Mouse (Mus musculus): ENCODE measurements at regions not wholly inside any gene's neighbourhood (a gene's known extent, or its start where the extent isn't known, plus 50 kb on each side); places are given as distances from the start of the nearest gene placed in this dataset.

DNA sequence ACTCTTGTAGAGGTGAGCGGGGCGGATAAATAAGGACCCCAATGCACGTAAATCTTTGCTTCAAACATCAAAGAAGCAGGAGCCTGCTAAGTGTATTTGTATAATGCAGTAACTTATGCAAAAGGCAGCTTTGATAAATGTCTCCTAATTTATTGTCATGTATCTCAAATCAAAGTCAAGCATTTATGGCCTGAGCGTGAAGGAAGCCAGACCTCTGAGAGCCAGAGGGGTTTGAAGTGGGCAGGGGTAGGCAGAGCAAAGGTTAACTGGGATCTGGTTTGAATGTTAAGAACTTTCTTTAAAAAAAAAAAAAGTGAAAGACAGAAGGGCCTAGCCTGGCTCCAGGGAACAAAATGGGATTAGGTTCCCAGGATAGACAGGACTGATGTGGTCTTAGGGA is 151.1 kb upstream of the Irx3 start:
- DNase-seq (ENCODE audit: low spot score in 2 of 2), result no peak

DNA sequence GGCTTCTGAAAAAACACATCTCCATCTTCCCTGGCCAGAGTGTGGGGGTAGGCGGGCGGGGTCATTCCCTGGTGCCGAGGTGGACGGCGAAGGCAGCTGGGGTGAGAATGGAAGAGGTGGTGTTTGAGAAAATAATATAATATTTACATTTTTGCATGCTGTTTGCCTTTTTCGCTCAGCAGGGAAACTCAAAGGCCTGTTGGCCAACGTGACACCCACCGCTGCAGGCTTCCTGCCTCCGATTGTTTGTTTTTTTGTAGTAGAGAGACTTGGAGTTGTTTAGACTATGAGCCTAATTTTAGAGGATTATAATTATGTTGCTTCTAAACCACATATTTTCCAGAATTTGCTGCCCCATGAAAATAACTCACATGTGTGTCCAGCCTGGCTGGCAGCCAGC is 147.2 kb upstream of the Irx3 start:
- no peak for DNase-seq (ENCODE audit: low spot score in 2 of 2)

DNA sequence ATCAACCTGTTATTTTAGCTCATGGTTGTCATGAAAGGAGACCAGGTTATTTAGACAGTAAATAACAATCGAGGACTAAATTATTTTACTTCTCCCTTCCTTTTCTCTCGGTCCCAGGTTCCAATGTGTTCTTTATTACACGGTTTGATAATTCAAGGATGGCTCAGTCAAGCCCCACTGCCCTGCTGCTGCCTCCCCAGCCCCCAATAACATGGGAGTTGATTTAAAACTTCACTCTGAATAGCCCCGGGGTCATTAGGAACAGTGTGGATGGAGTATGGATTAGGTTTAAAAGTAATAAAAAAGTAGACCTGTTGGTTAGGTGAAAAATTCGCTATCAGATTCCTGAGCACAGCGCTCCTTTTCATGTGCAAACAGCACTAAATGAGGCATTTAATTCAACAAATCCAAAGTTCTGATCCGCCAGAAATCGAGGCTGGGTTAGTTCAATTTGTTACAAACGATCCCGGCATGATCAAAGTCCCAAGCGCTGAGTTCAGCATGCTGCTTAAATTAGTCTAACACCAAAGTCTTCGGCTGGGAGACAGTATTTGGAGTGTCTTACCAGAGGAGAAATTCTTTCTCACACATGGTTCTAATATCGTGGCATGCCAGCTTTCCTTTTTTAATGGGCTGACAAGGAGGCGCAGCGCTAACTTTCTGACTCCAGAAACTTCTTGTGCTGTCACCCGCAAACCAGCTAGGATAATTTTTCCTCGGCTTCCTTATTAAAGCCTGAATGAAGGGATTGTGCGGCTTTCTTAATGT is 146.5 kb upstream of the Irx3 start:
- no peak for DNase-seq (ENCODE audit: low spot score in 2 of 2)

DNA sequence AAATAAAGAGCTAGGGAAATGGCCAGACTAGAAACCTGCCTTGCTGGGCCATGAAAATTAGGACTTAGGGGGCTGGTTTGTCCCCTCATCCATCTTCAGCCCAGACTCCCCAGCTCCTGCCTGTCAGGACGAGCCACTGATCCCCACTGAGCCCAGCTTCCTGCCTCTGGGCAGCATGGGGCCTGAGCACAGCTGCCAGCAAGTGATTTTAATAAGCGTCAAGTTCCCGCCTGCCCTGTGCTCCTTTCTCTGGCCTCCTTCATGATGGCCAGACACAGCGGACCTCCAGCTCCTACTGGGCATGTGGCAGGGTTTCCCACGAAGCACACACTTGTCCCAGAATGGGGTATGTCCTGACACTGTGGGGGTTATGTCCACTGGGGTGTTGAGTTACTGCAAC is 139.1 kb upstream of the Irx3 start:
- DNase-seq (ENCODE audit: low spot score in 2 of 2), result no peak

DNA sequence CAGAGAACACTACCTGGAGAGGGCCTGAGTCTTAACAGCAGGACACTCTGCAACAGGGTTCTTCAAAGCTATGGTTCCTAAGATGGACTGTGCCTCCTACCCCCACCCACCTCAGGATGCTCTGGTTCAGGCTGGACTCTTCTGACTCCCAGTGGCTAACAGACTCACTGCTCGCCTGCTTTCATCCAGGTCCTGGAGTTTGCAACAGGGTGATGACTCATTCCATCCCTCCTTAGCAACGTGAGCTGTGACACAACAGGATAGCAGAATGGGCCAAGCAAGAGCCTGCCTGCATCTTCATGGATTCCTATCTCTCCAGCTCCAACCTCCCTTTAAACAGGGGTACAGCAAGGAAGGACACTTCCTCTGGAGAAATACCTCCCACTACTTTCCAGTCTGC is 135.4 kb upstream of the Irx3 start:
- DNase-seq (ENCODE audit: low spot score in 2 of 2), result no peak

DNA sequence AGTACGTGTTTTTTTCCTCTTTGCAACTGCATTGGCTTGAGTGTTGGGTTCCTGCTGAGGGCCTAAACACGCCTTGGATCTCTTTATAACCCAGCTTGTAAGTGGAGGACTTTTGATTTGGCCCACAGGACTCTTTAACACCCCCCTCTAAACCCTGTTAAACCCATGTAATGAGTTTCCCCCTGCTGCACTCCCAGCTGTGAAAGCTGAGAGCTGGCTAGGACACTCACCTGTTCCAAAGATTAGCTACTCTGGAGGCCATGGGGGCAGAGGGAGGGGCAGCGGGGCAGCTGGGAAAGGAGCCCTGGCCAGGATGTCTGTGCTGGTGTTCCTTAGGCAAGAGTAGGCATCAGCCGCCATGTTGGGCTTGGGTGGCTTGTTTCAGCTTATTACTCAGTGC is 128.7 kb upstream of the Irx3 start:
- DNase-seq (ENCODE audit: low spot score in 2 of 2), result no peak

DNA sequence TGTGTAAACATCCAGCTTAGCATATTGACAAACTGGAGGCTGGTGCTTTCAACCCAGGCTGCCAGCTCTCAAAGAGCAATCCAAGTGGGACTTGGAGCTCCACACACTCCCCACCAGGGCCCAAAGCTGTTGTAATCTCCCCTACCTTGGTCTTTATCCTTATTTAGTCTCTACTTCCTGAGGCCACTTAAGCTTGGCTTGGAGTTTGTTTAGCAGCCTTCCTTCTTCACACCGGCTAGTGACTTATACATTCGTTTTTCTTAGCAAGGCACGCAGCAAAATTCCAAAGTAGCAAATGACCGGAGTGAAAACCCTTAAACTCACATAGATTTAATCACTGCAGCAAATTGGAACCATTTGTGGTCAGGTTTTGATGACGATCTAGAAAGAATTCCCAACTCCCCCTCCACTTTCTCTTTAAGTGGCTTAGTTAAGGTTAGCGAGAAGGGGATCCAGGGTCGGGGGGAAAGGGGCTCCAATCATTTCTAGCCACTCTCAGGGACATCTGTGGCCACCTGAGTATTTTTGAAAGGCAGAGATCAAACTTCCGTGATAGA is 124.2 kb upstream of the Irx3 start:
- DNase-seq (ENCODE audit: low spot score in 2 of 2), result no peak

DNA sequence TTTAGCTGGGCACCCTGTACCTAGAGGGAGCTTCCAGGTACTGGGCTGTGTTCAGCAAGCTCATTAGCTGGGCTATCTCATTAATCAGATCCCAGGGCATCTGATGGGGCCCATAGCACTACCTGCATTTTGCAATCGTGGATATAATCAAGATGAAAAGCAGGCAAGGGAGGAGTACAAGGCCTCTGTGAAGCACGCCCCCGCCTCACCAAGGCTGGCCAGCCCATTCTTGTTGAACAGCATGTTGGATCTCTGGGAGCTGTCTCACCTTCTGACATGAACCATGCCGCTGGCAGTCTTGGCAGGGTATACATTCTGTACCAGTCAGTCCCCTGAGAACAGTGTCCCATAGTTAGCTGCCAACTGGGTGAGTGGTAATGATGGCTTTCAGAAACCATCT is 122.3 kb upstream of the Irx3 start:
- DNase-seq (ENCODE audit: low spot score in 2 of 2), result no peak

DNA sequence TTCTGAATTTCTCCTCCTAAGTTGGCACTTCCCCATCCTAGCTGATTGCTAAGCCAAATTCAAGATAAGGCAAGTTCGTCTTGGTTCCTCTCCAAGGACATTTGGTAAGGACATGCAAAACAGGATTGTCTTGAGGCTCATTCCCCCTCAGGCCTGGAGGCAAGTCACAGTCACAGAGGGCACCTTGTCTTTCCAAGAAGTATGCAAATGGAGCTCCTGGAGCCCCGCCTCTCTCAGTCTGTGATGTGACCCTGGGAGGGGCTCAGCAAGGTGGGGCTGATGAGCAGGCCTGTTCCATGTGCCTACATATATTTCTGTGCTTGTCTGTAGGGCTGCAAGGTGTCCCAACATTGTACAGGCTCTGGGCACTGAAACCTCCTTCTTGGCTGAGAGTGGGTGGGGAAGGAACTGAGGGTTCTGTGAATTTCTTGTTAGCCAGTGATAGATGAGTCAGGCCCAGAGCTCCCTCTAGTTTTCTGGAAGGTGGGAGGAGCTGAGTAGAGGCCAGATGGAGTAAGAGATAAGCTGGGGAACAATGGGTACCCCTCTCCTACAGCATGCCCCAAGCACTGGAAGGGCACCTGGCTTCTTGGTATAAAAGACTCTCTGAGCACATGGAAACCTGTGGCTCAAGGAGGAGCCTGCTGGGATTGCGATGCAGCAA is 120.5 kb upstream of the Irx3 start:
- no peak for DNase-seq (ENCODE audit: low spot score in 2 of 2)

DNA sequence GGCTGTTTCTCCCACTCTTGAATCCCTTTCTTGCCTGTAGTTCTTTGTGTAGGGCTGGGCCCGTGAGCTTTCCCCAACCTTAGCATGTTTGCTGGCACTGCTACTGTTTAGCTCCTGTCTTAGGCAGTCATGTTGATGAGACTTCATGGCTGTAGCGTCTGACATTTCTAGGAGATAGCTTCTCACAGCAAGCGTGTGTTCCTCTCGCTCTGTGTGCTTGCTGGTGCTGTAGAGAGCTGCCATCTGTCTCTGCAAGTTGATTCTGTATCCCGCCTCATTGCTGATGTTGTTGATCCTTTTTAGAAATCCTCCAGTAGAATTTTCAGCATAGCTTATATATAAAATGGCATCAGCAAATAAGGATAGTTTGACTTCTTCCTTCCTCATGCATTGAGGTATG is 116.0 kb upstream of the Irx3 start:
- no peak for DNase-seq (ENCODE audit: low spot score in 2 of 2)

DNA sequence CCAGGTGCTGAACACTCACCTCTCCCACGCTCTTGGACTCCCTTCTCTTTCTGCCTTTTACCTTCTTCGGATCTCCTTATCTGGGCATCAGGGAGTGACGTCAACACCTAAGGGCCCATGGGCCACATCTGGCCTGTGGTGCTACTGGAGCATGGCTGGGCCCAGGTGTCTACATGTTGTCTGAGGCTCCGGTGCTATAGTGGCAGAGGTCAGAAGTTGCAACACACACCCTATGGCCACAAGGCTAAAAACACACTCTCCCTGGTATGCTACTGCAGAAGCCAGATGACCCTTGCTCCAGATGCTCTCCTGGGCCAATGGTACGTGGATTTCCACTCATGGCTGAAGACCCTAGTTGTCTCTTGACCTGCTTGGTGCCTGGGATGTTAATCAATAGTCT is 112.1 kb upstream of the Irx3 start:
- no peak for DNase-seq (ENCODE audit: low spot score in 2 of 2)

DNA sequence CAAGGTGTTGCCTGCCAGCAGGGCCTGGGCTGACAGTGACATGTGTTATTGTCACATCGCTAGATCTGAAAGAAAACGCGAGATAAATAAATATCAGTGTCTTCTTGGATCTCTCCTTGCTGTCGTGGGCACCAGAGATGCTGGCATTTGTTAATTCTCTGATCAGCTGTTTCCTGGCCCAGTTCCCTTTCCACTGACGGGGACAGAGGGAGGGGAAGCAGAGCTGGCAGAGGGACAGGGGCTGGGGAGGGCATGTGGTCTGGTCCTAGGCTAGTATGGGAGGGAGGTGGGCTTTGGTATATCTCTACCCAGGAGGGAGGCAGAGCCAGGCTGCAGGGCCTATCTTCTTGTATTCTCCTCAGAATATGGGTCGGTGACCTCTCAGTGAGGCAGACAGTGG is 111.3 kb upstream of the Irx3 start:
- DNase-seq (ENCODE audit: low spot score in 2 of 2), result no peak

DNA sequence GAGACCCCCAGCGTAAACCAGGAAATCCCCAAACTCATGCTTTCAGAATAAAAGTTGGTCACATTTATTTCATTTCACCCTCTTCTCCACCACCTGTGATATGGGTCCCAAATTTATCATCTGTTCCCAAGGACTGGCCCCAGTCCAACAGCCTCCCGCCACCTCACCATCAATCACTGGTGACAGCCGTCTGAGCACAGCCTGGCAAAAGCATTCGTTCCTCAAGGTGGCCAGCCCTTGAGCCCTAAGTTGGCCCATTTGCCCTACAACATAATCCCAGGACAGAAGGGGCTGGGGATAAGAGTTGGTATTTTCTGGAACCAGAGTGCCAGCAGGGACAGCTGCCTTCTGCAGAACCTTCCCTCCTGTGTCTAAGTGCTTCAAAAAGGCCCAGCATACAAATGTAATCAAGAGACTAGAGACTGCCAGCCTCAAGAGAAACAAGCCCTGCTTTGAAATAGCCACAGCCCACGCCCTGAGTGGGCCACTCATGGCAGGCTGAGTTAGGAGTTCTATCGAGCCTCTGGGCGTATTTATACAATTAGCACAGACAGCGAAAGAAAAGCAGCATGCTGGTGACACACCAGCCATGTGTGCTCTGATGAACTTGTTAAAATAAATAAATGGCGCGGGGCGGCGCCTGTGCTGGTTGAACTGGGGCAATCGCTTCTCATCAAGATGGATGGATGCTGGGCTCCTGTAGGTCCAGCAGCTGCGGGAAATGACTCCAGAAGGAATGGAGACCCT is 107.9 kb upstream of the Irx3 start:
- no peak for DNase-seq (ENCODE audit: low spot score in 2 of 2)

DNA sequence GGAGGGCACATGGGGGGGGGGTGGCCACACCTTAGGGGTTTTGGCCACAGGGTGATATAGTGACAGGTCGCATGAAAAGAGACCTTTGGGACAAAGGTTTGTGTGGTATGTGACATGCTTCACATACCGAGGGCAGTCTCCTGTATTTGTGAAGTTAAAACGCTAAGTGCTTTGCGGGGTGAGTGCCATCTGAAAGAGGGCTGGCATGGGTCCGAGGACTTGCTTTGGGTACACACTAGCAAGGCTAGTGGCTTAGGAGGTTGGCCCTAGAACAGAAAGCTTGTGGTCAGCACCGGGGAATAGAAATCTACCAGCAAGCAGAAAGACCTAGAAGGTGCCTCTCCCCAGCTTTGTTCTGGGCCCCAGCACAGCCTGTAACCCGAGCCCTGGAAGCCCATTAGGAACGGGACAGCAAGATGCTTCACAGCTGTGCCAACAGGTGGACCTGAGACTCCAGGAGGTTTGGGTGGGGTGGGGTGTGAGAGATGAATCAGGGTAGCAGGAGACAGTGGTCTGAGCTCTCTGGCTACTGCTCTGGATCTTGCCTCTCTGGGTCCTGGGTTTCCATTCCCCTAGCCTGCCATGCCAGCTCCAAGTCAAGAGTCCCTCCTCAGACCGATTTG is 107.0 kb upstream of the Irx3 start:
- no peak for DNase-seq (ENCODE audit: low spot score in 2 of 2)

DNA sequence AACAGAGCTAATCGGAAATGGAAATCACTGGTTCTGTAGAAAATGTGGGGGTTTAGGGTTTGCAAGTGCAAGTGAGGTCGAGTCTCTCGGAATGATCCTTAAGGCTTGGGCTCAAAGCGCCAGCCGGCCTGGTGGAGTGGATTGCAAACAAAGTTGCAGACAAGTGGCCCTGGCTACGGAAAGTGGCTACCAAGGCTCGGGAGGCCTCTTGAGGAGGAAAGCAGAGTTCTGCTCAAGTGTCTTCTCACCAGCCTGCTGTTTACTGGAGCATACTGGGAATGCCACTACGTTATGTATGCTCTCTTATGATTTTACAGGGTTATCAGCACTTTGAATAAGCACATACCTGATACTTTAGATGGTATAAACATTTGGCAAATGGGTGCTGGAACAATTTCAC is 105.3 kb upstream of the Irx3 start:
- no peak for DNase-seq (ENCODE audit: low spot score in 2 of 2)

DNA sequence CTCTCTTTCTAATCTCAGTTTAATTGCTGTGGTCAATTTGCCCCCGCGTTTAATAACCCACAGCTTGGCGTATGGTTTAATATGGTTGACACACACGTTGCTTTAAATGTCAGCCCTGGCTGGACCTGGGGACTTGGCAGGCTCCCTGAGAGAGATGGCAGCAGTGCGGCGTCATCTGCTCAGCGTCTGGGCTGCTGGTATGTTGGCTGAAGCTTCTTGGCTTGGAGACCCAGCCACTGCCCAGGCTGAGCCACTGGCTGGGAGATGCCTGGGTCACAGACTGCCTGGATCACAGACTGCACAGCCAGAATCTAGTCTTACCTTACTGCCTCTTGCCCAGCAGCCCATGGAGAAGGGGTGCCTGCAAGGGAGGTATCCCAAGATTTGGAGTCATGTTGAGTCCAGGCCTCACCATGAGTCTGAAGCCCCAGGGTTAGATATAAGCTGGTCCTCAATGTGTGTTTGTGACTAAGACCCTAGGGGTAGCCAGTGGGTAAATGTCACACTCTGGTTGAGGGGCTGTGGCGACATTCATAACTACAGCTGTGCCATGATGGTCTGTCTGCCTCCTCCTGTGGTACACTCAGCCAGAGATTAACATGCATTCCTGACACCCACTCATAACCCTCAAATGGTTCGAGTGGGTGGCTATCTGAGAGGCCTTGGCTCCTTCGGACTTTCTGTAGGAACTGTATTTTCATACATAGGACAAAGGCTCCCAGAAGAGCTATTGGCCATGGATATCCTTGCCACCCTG is 99.8 kb upstream of the Irx3 start:
- DNase-seq (ENCODE audit: low spot score in 2 of 2), result no peak

DNA sequence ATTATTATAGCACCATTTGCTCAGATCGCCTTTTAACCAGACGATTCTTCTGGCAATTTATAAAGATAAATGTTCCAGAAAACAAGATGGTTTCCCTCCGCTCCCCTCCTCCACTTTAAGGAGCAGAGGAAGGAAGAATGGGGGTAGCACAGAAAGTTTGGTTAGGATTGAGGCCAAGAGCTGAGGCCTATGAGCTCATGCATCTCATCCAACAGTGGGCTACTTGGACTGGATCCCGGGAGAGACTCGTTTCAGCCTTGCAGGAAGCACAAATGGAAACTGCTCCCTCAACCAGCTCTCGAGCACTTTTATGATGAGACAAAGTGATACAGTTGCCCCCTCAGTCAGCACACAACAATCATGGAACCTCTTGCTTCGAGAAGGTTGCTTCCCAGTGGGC is 97.9 kb upstream of the Irx3 start:
- no peak for DNase-seq (ENCODE audit: low spot score in 2 of 2)

DNA sequence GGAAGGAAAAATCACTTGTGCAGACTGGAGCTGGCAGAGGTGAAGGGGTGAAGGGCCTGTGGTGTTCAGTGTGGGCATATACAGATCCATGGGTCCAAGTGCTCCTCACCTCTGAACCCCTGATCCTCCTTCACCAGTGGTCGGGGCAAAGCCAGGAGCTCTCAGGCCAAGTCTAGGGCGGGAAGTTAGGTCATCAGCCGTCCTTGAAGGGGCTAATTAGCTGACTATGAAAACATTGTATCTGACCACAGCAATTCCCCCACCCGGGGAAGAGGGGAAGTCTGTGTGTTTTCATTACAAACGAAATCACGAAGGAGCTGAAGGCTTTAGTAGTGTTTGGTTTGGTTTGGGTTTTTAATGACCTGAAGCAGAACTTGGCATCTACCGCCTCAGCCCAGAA is 95.5 kb upstream of the Irx3 start:
- no peak for DNase-seq (ENCODE audit: low spot score in 2 of 2)

DNA sequence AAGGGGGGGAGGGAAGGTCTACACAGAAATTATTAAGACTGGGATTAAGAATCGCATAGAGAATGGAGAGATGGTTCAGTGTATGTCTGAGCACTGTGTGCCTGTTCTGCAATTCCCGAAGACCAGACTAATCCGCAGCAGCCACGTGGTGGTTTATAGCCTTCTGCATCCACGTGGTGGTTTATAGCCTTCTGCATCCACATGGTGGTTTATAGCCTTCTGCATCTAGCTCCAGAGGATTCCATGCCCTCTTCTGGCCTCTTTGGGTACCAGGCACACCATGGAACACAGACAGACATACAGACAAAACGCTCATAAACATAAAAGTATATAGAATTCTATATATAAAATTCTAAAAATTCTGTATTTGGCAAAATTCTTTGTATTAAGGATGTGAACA is 94.1 kb upstream of the Irx3 start:
- DNase-seq (ENCODE audit: low spot score in 2 of 2), result no peak

DNA sequence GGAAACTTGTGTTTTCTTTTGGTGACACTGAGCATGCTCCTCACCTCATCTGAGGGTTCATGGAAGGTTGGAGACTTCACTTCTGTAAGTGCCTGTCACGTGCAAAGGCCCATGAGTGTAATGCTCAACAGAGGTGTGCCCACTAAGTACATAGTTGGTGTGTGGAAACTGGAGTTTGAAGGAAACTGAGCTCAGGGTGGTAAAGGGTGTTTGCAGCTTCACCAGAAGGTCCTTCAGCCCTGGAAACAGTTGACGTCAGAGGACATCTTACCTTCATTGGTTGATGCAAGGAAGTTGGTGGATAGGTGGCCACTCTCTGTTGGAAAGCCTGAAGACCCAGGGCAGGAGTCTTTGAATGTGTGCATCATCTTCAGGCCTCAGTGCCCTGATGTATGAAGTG is 83.0 kb upstream of the Irx3 start:
- DNase-seq (ENCODE audit: low spot score in 2 of 2), result no peak

DNA sequence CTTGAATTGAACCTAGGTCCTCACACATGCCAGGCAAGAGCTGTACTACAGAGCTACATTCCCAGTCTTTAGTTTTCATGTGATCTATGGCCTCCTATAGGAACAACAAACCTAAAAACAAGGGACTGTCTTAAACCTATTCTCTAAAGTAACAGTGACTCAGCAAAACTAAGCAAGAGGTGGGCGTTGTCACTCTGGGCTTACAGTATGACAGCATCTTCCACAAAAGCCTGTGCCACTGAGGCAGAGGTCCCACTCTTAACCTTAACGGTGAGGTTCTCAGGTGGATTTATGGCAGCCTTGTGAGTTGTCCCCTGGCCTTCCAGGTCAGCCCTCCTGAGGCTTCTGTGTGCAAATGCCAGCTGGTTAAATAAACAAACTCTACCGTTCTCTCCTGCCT is 82.5 kb upstream of the Irx3 start:
- no peak for DNase-seq (ENCODE audit: low spot score in 2 of 2)

DNA sequence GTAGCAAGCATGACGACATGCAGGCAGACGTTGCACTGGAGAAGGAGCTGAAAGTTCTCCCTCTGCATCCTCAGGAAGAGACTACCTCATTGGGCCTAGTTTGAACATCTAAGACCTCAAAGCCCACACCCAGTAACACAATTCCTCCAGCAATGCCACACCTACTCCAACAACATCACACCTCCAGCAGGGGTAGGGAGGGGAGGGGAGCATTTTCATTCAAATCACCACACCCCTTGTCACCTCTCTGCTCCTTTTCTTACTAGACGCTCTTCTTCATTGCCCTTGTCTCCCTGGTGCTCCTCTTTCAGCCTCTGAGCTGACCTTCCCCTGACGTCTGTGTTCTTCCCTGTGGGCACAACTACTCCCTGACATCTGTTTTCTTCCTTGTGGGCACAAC is 81.1 kb upstream of the Irx3 start:
- no peak for DNase-seq (ENCODE audit: low spot score in 2 of 2)

All from natural killer cell, adult 2 months (primary cell).